Mouse (Mus musculus) lung, adult 18-20 months (tissue): ENCODE data around the gene Hps4.
A peak's percentile ranks its signal among the peaks of the same experiment; 100 is the strongest.

Experiments
- DNase-seq, 2 experiments: peaks; one replicate each; pipeline ENCODE4 v3.0.0; 2022; ENCODE audit warnings: mixed read lengths in 2 of 2

The Hps4 gene

DNA sequence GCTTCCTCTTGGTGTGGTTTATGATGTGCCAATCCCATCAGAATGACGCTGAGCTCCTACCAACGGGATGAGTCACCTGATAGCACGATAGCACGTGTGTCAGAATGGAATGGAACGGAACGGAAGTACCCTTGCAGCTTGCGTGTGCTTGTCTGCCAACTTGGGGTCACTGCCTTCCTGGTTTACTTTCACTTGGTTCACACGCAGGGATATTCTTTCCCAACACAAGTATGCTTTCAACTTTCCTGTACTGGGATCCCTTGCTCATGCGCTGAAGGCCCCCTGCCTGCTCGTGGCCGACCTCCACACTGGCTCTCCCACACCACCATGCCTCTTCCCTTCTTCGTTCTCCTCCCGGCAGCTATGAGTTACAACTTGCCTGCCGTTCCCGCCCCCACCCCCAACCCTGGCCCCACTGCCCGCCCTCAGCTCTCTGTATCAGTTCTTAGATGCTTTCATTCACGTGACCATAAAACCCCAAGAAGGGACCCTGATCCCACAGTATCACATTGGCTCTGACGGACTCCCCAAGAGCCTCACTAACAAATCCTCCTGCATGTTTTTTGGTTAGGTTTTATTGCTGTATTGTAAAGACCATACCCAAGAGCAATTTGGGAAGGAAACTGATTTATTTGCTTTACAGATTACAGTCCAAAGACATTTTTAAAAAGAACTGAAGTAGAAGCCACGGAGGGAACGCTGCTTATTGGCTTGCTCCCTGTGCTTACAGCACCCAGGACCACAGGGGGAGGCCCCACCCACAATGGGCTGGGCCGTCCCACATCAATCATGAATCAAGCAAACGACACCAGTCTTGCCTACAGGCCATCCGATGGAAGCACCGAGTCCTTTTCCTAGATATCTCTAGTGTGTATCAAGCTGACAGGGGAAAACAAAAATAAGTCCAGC is 18.0 kb upstream of the Hps4 start:
- DNase-seq, result peak; percentile 64 to 73

DNA sequence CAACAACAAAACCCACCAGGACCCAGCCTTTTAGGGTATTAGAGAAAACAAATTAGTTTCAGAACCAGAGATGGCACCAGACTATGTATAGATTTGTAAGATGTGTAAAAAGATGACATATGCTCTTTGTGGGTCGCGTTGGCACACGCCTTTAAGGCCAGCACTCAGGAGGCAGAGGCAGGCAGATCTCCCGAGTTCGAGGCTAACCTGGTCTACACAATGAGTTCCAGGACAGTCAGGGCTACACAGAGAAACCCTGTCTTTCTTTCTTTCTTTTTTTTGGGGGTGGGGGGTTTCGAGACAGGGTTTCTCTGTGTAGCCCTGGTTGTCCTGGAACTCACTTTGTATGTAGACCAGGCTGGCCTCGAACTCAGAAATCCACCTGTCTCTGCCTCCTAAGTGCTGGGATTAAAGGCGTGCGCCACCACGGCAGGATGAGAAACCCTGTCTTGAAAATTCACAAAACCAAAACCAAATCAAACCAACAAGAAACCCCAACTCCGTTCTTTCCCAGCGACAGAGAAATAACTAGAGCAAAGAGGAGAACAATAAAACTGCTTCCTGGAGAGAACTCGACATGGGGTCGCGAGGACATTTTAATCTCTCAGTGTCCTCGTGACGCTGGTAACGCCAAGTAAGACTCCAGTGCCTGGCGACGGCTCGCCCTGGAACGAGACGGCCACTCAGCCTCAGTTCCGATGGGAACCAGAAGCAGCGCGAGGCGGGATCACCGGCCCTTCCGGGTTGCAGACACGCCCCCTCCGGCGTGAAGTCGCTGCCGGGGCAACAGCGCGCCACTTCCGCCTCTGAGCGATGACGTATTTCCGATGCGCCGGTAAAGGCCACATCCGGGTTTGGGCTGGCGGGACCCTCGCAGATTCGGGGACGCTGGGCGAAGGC is 17.1 kb upstream of the Hps4 start, which contains the start of gene Tfip11:
Gene Tfip11, plus strand, starts transcription at position 813 of the 900 bp plus-strand sequence.
- peak; percentile 94 to 96 for DNase-seq

DNA sequence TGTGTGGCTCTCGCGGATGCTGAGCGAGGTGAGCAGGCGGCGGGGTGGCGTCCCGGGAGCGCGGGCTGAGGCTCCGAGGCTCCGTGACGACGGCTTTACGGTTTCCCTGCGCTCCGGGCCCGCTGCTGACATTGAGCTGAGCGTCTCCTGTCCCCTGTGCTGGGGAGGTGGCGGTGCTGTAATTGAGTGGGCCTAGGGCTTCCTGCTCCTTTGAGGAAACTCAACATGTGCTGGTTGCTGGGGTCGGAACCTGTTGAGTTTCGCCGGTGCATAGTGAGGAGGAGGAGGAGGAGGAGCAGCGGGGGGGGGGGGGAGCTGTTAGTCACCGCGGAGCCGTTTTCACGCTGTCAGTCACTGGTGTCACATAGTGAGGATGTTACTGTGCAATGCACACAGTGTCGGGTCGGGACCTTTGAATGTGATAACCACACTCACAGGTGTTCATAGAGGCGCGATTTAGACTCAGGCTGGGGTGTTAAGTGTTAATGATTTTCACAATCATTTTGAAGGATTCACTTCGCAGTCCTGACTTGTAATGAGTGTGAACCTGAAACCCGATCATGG is 16.4 kb upstream of the Hps4 start:
- DNase-seq, result no peak

DNA sequence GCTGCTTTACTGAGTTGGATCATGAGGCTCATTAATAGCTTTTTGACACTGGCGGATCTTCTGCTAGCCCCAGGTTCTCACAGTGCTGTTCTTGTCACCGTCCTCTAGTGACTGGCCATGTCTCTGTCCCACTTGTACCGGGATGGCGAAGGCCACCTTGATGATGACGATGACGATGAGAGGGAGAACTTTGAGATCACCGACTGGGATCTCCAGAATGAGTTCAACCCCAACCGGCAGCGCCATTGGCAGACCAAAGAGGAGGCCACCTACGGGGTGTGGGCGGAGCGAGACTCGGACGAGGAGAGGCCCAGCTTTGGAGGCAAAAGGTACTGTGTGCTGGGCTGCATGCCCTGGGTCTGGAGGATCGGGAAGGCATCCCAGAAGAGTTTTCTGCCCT is 15.0 kb upstream of the Hps4 start:
- DNase-seq, result no peak

DNA sequence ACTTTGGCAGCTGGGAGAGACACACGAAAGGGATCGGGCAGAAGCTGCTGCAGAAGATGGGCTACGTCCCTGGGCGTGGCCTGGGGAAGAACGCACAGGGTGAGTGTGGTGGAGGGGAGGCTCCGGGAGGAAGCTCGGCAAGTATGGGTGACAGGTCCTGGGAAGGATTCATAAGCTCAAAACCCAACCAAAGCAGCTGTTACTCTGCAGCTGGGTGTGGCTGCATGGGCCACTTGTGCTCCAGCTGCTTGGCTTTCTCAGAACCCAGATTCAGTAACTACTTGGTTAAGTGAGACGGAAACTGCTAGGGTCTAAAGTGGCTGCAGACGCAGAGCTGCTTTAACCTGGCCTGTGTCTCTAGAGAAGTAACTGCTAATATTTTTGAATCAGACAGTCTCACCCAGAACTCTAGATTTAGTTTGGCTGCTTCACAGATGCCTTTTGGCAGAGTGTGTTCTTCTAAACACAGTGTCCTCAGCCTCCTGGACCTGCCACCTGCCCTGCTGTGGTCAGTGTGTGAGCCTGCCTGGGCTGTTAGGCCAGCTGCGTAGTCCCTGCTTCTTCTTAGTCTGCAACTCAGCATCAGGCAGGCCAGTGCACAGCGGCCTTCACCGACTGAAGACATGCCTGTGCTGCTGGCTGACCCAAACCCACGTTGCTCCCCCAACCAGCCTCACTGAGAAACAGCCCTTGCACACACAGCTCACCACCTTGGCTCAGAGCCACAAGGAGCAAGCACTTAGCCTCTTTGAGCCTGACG is 12.9 kb upstream of the Hps4 start:
- DNase-seq, result no peak

DNA sequence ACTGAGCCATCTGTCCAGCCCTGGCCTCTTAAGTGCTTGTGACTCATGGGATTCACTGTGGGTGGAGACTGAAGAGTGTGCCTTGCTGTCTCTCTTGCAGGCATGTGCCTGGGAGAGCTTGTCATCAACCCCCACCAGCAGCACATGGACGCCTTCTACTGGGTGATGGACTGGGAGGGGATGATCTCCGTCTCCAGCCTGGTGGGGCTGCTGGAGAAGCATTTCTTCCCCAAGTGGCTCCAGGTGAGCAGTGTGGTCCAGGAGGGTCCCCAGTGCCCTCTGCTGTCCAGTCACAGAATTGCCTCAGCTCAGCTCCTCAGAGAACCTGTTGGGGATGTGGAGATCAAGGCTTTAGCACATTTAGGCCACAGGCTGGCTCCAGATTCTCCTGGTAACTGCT is 7.4 kb upstream of the Hps4 start:
- peak; percentile 36 to 48 for DNase-seq

DNA sequence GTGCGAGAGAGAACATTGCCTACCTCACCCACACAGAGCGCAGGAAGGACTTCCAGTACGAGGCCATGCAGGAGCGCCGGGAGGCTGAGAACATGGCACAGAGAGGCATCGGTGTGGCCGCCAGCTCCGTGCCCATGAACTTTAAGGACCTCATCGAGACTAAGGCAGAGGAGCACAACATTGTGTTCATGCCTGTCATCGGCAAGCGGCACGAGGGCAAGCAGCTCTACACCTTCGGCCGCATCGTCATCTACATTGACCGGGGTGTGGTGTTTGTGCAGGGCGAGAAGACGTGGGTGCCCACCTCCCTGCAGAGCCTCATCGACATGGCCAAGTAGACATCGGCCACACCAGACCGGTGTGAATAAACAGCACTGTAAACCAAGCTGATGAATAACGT is 5.9 kb upstream of the Hps4 start:
- DNase-seq, result no peak

DNA sequence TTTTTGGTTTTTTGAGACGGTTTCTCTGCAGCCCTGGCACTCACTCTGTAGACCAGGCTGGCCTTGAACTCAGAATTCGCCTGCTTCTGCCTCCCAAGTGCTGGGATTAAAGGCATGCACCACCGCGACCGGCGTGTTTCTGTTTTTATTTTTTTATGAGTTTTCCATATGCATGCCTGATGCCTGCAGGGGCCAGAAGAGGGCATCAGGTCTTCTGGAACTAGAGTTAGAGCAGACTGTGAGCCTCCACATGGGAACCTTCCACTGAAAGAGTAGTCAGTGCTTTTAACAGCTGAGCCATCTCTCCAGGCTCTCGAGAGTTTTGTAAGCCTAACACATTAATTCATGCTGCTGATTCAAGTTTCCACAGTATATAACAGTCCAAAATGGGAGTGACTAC is 3.7 kb upstream of the Hps4 start:
- DNase-seq, result no peak

DNA sequence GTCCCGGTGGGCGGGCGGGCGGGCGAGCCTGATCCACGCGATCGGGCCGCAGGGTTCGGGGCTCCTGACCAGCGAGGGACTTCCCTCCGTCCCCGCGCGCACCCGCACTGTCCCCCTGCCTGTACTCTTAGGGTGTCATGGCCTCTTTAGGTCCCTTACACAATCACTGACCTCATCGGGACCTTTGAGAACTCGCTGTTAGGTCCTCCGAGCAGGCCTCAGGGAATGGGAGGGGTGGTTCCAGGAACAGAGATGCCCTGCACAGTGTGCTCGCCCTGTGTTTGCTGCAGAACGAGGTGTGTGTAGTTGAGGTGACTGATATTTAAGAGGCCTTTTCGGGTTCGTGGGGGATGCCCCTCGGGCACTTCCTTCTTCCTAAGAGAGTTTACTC is 317 bp downstream of the Hps4 start:
- peak in 1 of 2 experiments; percentile 47 for DNase-seq

DNA sequence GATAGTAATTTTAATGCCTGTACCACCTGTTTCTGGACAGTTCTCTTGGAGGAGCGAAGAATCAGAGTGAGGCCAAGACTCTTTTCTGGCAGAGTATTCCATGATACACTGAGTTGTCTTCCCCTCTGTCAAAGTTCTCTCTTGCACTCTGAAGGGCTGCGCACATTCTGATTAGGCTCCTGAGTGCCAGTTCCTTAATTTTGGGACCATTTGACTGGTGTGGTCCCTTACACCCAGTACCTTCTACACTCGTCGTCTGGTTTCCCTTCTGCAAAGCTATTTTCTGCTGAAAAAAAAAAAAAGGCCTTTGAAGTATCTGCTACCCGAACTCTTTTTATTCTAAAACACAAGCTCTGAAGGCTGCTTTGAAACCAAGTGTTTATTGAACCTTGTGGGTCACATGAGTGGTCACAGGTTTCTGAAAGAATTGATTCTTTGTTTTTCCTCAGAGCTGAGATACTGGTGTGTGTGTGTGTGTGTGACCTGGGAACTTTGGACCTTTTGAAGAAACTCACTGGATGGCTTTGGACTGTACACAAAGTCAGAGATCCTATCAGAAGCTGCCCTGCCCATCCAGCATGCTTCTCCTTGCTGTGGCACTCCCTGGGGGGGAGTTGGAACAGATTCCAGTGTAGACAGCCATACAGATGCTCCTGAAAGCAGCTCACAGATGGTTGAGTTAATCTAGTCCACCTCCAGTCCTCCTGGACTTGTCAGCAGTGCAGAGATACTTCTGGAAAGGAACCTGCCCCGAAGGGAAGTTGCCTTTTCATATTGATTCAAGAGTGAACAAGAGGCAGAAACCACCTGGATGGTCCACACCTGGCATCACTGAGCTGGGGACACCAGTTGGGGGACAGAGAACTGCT is 1.4 kb downstream of the Hps4 start:
- DNase-seq, result no peak

DNA sequence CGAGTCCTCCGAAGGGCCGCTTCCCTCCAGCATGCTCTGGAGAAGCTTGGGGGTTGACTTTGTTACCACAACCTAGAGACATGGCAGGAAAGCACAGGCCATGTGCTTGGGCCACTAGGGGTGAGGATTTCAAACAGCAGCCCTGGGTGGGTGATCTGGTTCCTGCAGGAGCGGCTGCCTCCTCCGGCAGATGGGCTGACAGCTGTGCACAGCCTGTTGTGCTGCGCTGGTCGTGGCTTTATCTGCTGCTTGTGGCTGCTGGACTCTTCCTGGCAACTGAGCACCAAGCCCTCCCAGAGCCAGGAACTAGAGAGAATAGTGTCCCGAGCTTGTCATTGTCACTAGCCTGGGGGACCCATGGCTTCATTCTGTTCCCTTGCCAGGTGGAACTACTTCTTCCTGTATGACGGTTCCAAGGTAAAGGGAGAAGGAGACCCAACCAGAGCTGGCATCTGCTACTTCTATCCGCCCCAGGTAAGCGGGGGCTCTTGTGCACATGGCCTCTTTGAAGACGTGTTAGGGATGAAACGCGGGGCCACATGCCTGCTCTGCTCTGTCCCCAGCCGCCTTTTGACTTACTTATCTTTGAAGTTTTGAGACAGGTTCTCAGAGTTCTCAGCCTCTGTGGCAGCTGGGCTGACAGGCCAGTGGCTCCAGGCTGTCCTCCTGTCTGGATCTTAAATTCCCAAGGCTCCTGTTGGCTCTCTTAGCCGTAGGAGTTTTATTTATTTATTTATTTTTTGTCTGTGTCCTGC is 3.5 kb downstream of the Hps4 start:
- no peak for DNase-seq

DNA sequence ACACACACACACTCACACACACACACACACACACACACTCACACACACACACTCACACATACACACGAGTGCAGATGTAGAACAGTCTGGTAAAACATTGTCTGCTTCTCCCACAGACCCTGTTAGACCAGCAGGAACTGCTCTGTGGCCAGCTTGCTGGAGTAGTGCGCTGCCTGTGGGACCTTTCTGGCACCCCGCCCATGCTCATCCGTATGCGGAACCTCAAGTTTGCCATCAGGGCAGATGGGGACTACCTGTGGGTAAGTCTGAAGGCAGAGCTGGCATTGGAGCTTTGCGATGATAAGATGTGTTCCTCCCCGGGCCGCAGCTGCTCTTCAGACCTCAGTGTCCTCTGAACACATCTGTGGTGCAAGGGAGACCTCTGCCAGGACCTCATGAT is 6.3 kb downstream of the Hps4 start:
- DNase-seq, result no peak

DNA sequence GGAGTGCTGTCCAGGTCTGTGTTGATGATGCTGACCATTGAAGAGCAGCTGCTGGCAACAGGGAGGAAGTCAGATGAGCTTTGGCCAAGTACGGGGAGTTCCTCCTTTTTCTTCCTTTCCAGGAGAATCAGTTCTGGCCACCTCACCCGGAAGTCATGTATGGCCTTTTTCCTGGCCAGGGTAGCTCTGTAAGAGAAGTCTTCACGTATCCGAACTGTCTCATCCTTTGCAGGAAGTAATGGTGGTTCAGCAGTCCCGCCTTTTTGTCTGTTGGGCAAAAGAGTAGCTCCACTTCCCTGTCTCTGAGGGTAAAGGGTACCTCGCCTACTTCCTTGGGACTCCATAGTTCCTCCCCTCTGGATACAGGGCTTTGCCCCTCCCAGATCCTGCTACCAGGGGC is 12.6 kb downstream of the Hps4 start:
- DNase-seq, result no peak

DNA sequence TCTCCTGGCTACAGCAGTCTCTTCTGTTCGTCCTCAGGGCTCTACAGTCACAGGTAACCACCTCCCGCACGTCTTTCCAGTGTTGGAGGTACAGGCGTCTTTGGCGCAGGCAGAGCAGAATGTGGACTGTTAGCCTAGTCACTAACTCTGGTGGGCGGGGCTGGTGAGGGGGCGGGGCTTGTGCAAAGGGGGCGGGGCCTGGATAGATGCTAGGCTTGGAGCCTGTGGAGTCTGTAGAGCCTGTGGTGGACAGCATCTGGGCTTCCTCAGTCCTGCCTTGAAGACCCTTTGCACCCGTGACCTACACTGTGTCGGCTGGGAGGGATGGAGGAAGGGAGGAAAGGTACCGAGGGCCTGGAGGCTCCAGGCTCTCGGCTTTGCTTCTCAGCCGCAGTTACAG is 13.0 kb downstream of the Hps4 start, which contains the start of gene Gm6583:
Gene Gm6583, minus strand, starts transcription at position 124 of the 400 bp plus-strand sequence.
- no peak for DNase-seq

DNA sequence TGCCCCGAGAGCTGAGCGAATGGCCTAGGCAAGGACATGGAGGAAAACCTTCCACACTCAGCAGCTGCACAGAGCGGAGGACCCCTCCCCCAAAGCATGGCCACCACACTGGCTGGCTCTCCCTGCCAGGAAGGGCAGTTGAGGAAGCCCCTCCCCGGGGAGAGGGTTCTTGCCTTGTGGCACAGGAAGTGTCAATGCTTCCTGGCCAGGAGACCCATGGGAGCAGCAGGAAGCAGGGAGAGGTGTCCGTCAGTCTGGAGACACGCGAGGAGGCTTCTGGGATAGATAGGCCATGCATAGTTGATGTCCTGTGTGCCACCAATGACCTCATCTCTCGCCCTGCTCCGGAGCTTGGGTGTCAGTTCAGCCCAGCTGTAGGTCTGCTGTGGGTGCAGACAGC is 13.4 kb downstream of the Hps4 start:
- DNase-seq, result peak; percentile 21 to 51

DNA sequence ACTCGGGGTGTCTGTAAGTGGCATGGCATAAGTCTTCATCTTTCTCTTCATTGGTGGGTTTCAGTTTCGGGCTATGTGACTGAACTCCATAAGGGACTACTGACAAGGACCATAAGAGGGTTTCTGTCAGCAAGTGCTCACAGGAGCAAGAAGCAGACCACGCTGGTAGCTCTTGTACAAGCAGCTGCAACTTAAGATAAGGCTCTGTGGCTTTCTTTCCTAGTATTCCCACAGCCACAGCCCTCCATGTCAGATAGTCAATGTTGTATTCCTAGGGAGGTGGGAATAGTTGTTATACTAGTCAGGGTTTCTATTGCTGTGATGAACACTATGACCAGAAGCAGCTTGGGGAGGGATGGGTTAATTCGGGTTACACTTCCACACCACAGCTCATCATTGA is 16.6 kb downstream of the Hps4 start:
- no peak for DNase-seq

DNA sequence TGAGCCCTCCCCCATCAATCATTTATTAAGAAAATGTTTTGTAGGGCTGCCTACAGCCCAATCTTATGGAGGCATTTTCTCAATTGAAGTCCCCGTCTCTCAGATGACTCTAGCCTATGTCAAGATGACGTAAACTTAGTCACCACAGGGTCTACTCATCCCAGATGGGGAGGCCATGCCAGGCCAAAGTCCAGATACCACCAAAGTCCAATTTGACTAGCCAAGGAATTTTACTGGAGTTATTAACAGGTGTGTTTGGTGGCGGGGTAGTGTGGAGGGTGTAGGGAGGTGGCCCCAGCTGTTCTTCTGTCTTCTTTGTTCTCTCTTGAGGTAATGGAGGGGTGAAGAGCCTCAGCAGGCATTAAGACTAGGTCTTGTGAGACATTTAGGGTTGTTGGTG is 17.2 kb downstream of the Hps4 start:
- no peak for DNase-seq

DNA sequence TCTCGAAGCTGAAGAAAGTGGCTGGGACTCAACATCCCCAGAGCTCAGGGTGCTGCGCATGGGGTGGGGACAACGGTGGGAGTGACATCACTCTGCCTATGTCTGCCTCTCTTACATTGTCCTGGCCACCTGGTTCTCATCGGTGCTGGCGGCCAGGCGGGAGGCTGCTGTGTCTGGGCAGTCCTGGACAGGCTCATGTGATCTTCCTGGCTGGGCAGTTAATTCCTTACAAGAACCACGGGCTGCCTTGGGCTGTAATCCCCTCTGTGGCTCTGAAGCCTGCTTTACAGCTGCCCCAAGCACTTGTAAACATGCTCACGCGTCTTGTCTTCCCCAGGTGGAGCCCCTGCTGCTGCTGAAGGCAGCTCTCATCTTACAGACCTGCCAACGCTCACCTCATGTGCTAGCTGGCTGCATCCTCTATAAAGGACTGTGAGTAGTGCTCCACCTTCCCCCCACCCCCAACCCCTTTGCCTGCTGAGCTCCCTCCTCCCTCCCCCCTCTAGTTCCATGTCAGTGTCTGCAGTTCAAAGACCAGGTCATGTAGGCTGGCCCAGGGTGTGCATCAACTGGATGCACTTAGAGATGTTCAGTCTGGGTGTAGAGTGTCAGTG is 21.4 kb downstream of the Hps4 start:
- DNase-seq, result no peak

DNA sequence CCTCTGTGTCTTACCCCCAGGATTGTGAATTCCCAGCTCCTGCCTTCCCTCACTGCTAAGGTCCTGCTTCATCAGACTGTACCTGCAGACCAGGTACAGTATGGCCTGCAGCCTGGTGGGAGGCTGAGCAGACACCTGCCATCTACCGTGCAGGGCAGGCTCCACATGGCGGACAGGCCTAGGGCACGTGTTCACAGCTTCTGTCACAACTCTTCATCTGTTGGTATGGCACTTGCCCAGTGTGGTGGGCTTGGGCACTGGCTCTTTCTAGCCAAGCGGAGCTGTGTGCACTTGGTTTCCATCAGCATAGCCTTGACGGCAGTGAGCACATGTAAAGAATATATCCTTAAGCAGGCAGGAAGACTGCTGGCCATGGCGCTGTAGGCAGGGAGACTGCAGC is 24.0 kb downstream of the Hps4 start:
- no peak for DNase-seq

DNA sequence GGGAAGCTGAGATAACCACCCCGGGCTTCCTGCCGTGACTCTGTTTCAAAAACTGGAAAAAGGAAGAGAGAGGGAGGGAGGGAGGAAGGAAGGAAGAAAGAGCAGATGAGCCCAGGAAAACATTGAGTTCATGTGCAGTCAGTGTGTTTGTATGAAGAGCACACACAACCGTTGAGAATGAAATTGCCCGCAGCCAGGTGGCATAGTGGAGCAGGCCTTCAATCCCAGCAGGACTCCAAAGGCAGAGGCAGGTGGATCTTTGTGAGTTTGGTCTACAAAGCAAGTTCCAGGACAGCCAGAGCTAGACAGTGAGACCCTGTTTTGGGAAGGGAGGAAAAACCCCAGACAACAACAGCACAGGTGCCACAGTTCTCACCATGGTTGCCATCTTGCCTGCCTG is 24.5 kb downstream of the Hps4 start:
- no peak for DNase-seq
